11 mouse cellular contexts compared by ENCODE assay signal in the genomic region with DNA sequence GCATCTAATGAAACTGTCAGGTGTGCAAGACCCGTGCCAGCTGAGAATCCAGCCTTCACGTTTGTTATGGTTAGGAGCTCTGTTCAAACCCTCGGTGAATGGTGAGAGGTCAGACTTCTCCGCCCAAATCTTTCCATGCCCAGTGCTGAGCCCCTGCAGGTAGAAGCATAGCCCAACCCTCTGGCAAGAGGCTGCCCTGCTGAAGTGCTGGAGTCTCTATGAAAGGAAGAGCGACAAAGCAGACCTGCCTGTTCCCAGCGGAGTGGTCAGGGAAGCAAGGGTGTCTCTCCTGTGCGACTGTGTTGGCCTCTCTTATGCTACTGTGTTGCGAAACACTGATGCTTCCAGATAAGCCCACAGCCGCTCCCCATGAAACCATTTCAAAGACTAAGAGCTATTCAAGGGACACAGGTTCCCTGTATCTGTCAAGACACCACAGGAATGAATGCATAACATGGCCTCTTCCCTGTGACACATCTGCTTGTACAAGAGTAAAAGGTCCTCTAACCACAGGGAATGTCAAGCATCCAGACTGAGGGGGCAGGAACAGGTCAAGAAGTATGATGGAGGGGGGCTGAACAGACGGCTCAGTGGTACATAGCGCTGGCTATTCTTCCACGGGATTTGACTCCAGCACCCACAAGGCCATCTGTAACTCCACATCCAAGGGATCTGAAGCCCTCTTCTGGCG. TPM values are rescaled to one million over a fixed set of nuclear protein-coding genes. Genes with fewer than 3 reads are reported as not detected.
DNase-seq lines count a peak whose midpoint lies in the region; ATAC-seq lines count a peak whose summit lies in the region.
"Had no signal": no experiment of that assay in that cellular context is flagged by ENCODE, and none has a peak within 500 bp of the region (broad histone marks: within the 10 kb centered on the region; RNA-seq: fewer than 3 reads in every experiment).

No protein-coding gene starts in this region.

- H3K36me3 ChIP-seq in heart, embryonic 13.5 days, result no peaks in the 10 kb centered on the region
- no peaks in the 10 kb centered on the region for H3K36me3 ChIP-seq in intestine, embryonic 16.5 days (ENCODE audit: control insufficient read depth, insufficient read depth, low read length)
- H3K36me3 ChIP-seq in neural tube, embryonic 15.5 days, result no peaks in the 10 kb centered on the region
- H3K36me3 ChIP-seq: embryonic facial prominence, embryonic 15.5 days had no signal

- no peak for ATAC-seq in heart, embryonic 13.5 days (ENCODE audit: extremely low read depth, insufficient number of reproducible peaks, low FRiP score, low TSS enrichment)
- peak; percentile 74 for ATAC-seq in intestine, embryonic 16.5 days
- ATAC-seq in neural tube, embryonic 15.5 days (ENCODE audit: low FRiP score), result no peak
- no peak for ATAC-seq in inflammation-experienced regulatory T-cells, adult 6 months

- H3K9ac ChIP-seq in heart, embryonic 13.5 days, result 0 out of 2 replicates have a peak overlapping the region, but pooled peaks have one; percentile 71
- H3K9ac ChIP-seq in intestine, embryonic 16.5 days (ENCODE audit: low read depth, low read length), result no peak overlapping the region
- 0 out of 2 replicates have a peak overlapping the region, but pooled peaks have one; percentile 7 for H3K9ac ChIP-seq in neural tube, embryonic 15.5 days (replicated peaks)
- H3K9ac ChIP-seq: embryonic facial prominence, embryonic 15.5 days had no signal

- no peak overlapping the region for H3K27ac ChIP-seq in heart, embryonic 13.5 days (replicated peaks)
- H3K27ac ChIP-seq in intestine, embryonic 16.5 days (ENCODE audit: low read length), result no peak overlapping the region
- H3K27ac ChIP-seq in neural tube, embryonic 15.5 days (replicated peaks), result no peak overlapping the region
- H3K27ac ChIP-seq: embryonic facial prominence, embryonic 15.5 days had no signal

- peak overlapping the region; percentile 68 for H3K4me2 ChIP-seq in heart, embryonic 13.5 days
- peak overlapping the region; percentile 2; the same call in 1 of the 2 replicates for H3K4me2 ChIP-seq in intestine, embryonic 16.5 days (ENCODE audit: low read depth, low read length)
- peak overlapping the region; percentile 57 for H3K4me2 ChIP-seq in neural tube, embryonic 15.5 days

- peaks cover 50% of the 10 kb centered on the region for H3K27me3 ChIP-seq in heart, embryonic 13.5 days (replicated peaks)
- H3K27me3 ChIP-seq in intestine, embryonic 16.5 days (replicated peaks; ENCODE audit: control insufficient read depth, insufficient read depth, low read length), result peaks cover 12% of the 10 kb centered on the region
- peaks cover 27% of the 10 kb centered on the region for H3K27me3 ChIP-seq in neural tube, embryonic 15.5 days (replicated peaks)

- intact Hi-C loops in heart, postnatal 10 days (cut with DNase I), result loop anchor here (5.0 to 10.0 kb wide), 2 partner anchors 101 to 894 kb away; partner anchors contain the start of gene 1700001L19Rik

- peak overlapping the region; percentile 45; the same call in 1 of the 2 replicates for H3K4me3 ChIP-seq in heart, embryonic 13.5 days
- H3K4me3 ChIP-seq in intestine, embryonic 16.5 days (ENCODE audit: low read length), result no peak overlapping the region
- no peak overlapping the region for H3K4me3 ChIP-seq in neural tube, embryonic 15.5 days (replicated peaks)

- H3K4me1 ChIP-seq in heart, embryonic 13.5 days, result peaks cover 19% of the 10 kb centered on the region
- peaks cover 11% of the 10 kb centered on the region; the same call in 1 of the 2 replicates for H3K4me1 ChIP-seq in intestine, embryonic 16.5 days (ENCODE audit: control insufficient read depth, insufficient read depth, low read length)
- H3K4me1 ChIP-seq in neural tube, embryonic 15.5 days, result peaks cover 13% of the 10 kb centered on the region

- no peak for DNase-seq in heart, postnatal 10 days
- DNase-seq in retina, postnatal 1 day, result peak; percentile 29
- no peak for DNase-seq in retina, embryonic 14.5 days (ENCODE audit: low spot score)
- no peak for DNase-seq in gastrocnemius, postnatal 25 days
- DNase-seq: right cerebral cortex, postnatal 14 days; thymus, postnatal 14 days had no signal

- 32% methylated on average over 13 of the region's 13 CpGs for WGBS in heart, embryonic 13.5 days
- 30% methylated on average over 13 of the region's 13 CpGs for WGBS in intestine, embryonic 16.5 days
- 48% methylated on average over 13 of the region's 13 CpGs for WGBS in neural tube, embryonic 15.5 days

- H3K9me3 ChIP-seq in heart, embryonic 13.5 days, result no peaks in the 10 kb centered on the region
- H3K9me3 ChIP-seq in intestine, embryonic 16.5 days (ENCODE audit: control insufficient read depth, low read length), result no peaks in the 10 kb centered on the region
- H3K9me3 ChIP-seq in neural tube, embryonic 15.5 days (replicated peaks), result no peaks in the 10 kb centered on the region
- H3K9me3 ChIP-seq: embryonic facial prominence, embryonic 15.5 days had no signal

RNA-seq across cellular contexts. Expression of gene Nsun2, which starts 44.8 kb away (rescaled TPM):
- polyA plus RNA-seq in heart, embryonic 13.5 days (2015; fragmentation: Nextera tagmentation; extraction: Ambion mirVana), result 65.9 and 69.9 TPM in 2 replicates
- 10 to 100 TPM; 40.9 to 47.6 TPM for total RNA-seq in heart, postnatal 10 days (2021)
- 101 and 115 TPM in 2 replicates for polyA plus RNA-seq in intestine, embryonic 16.5 days (2015; fragmentation: Nextera tagmentation; extraction: Ambion mirVana)
- 74.6 and 92.6 TPM in 2 replicates for polyA plus RNA-seq in neural tube, embryonic 15.5 days (2015; fragmentation: Nextera tagmentation; extraction: Ambion mirVana)
- total RNA-seq in gastrocnemius, postnatal 25 days (2021), result 10 to 100 TPM; 37.8 to 39.2 TPM
- 10 to 100 TPM; 17.2 to 38.5 (median 30.6) TPM for polyA plus RNA-seq in inflammation-experienced regulatory T-cells, adult 6 months (2017; shearing (Covaris generic))

RNA-seq across cellular contexts. Expression of gene Tent4a, which starts 45.7 kb away (rescaled TPM):
- 2.7 and 3.2 TPM in 2 replicates for polyA plus RNA-seq in heart, embryonic 13.5 days (2015; fragmentation: Nextera tagmentation; extraction: Ambion mirVana)
- total RNA-seq in heart, postnatal 10 days (2021), result 10 to 100 TPM; 17.2 to 17.6 TPM
- polyA plus RNA-seq in intestine, embryonic 16.5 days (2015; fragmentation: Nextera tagmentation; extraction: Ambion mirVana), result 2.7 and 3.7 TPM in 2 replicates
- 6.2 and 6.5 TPM in 2 replicates for polyA plus RNA-seq in neural tube, embryonic 15.5 days (2015; fragmentation: Nextera tagmentation; extraction: Ambion mirVana)
- total RNA-seq in gastrocnemius, postnatal 25 days (2021), result 1 to 10 TPM; 6.0 to 6.2 TPM
- 1 to 10 TPM; 3.7 to 5.8 (median 4.9) TPM for polyA plus RNA-seq in inflammation-experienced regulatory T-cells, adult 6 months (2017; shearing (Covaris generic))

Comparison
In these comparisons a context has a peak if more than half of its experiments do, and no peak if none do; other contexts are left out.
1. H3K4me2 ChIP-seq: peak in every context shown above with its lines; median percentile 68 in heart, embryonic 13.5 days; 57 in neural tube, embryonic 15.5 days; 2 in intestine, embryonic 16.5 days.